In genomic region chr6:81633586-81633985, GRCm38 (mm10) we compare ENCODE assay signal across 20 mouse cellular contexts.
"Had no signal": no experiment of that assay in that cellular context is flagged by ENCODE, and none has a peak within 500 bp of the region (broad histone marks: within the 10 kb centered on the region; RNA-seq: fewer than 3 reads in every experiment).

No protein-coding gene starts in this region.

- H3K27me3 ChIP-seq: kidney, embryonic 15.5 days; liver, embryonic 12.5 days; liver, embryonic 15.5 days; lung, embryonic 15.5 days; megakaryocyte, embryonic 14.5 days had no signal

- DNase-seq: kidney, adult 2 months; kidney, postnatal 36 days; layer of hippocampus, adult 9-11 months; liver; lung, adult 18-20 months; lung, postnatal 10 days; lung, postnatal 36 days; thymus, adult 2 months; thymus, postnatal 14 days; thymus, postnatal 4 days had no signal

- H3K9ac ChIP-seq: kidney, embryonic 15.5 days; limb, embryonic 13.5 days; liver, embryonic 12.5 days; liver, embryonic 15.5 days; lung, embryonic 15.5 days had no signal

- H3K36me3 ChIP-seq: kidney, embryonic 15.5 days; limb, embryonic 13.5 days; liver, embryonic 12.5 days; liver, embryonic 15.5 days; lung, embryonic 15.5 days; midbrain, embryonic 10.5 days had no signal

- H3K27ac ChIP-seq: kidney, embryonic 15.5 days; limb, embryonic 13.5 days; liver, embryonic 12.5 days; liver, embryonic 15.5 days; lung, embryonic 15.5 days; midbrain, embryonic 10.5 days; stomach, postnatal 0 days had no signal

- ATAC-seq: inflammation-experienced regulatory T-cells, adult 6 months; intestine, embryonic 16.5 days; liver, embryonic 12.5 days had no signal

- H3K4me2 ChIP-seq: kidney, embryonic 15.5 days; limb, embryonic 13.5 days; liver, embryonic 12.5 days; liver, embryonic 15.5 days; lung, embryonic 15.5 days had no signal

- H3K4me3 ChIP-seq: kidney, embryonic 15.5 days; limb, embryonic 13.5 days; liver, embryonic 12.5 days; liver, embryonic 15.5 days; lung, embryonic 15.5 days; megakaryocyte, embryonic 14.5 days; midbrain, embryonic 10.5 days had no signal

- H3K4me1 ChIP-seq: kidney, embryonic 15.5 days; liver, embryonic 12.5 days; liver, embryonic 15.5 days; lung, embryonic 15.5 days; megakaryocyte, embryonic 14.5 days; midbrain, embryonic 10.5 days had no signal

- H3K9me3 ChIP-seq: kidney, embryonic 15.5 days; limb, embryonic 13.5 days; liver, embryonic 12.5 days; liver, embryonic 15.5 days; lung, embryonic 15.5 days; megakaryocyte, embryonic 14.5 days; midbrain, embryonic 10.5 days had no signal
